Mouse (Mus musculus) kidney, adult 2 months (tissue): ENCODE data around the gene Abhd11. TPM values are rescaled to one million over a fixed set of nuclear protein-coding genes. Genes with fewer than 3 reads are reported as not detected.

Experiments
- DNase-seq: peaks from one replicate; pipeline ENCODE4 v3.0.0; 2021
- H3K27ac ChIP-seq: fragments of 200-500 bp; 2 replicates; pipeline ENCODE4 v1.5.1; 2012; ENCODE audit warnings: low read depth, low read length, control low read depth, inconsistent platforms; ENCODE audit not compliant: insufficient read depth
- H3K27me3 ChIP-seq: fragments of 200-500 bp; replicated peaks from 2 replicates; pipeline ENCODE4 v1.6.1; 2012; ENCODE audit warnings: mild to moderate bottlenecking, moderate library complexity, low read length, inconsistent platforms; ENCODE audit not compliant: control insufficient read depth, insufficient read depth
- H3K36me3 ChIP-seq: fragments of 200-500 bp; 2 replicates; pipeline ENCODE4 v1.6.1; 2012; ENCODE audit warnings: mild to moderate bottlenecking, moderate library complexity, low read length, inconsistent platforms; ENCODE audit not compliant: control insufficient read depth, insufficient read depth
- H3K4me1 ChIP-seq: fragments of 200-500 bp; 2 replicates; pipeline ENCODE4 v1.6.1; 2011; ENCODE audit warnings: low read length; ENCODE audit not compliant: control insufficient read depth, insufficient read depth
- H3K4me3 ChIP-seq: fragments of 200-500 bp; 2 replicates; pipeline ENCODE4 v1.5.1; 2011; ENCODE audit warnings: mild to moderate bottlenecking, low read depth, low read length, control low read depth; ENCODE audit not compliant: insufficient read depth
- CTCF ChIP-seq: fragments of 200-500 bp; conservative IDR thresholded peaks from 2 replicates; pipeline ENCODE4 v1.5.1; 2011; ENCODE audit warnings: low read depth, mild to moderate bottlenecking, control low read depth, low read length, moderate library complexity, mixed read lengths; ENCODE audit not compliant: insufficient read depth, insufficient read length
- WGBS: fragments of 180-500 bp; shearing (Covaris S2); methylation state at CpG from one replicate; pipeline ENCODE4 v1.1.7; 2018; 5-methylcytosine and 5-hydroxymethylcytosine counted together
- polyA plus RNA-seq: library from polyadenylated mRNA; depleted of rRNA; stranded (reverse); fragments of >200 nt; gene quantifications from 2 replicates; pipeline ENCODE4 v1.2.3, GENCODE M21; 2012; rRNA removed

Abhd11 gene
- polyA plus RNA-seq, 1 experiment = 111 TPM

GRCm38 (mm10) chr5:135053356-135053755, 44.4 kb downstream of the Abhd11 start:
- H3K27ac ChIP-seq = no peak overlapping the region
- no peaks in the 10 kb centered on the region for H3K4me1 ChIP-seq
- DNase-seq = no peak
- no peaks in the 10 kb centered on the region for H3K27me3 ChIP-seq
- H3K4me3 ChIP-seq = no peak overlapping the region
- TF ChIP-seq CTCF = no peak
- 91% methylated on average over 12 of the region's 12 CpGs for WGBS
- no peaks in the 10 kb centered on the region; the same call in 1 of the 2 replicates for H3K36me3 ChIP-seq

Other genes starting within 250 kb of the Abhd11 start
- gene Tmem270, start 102.4 kb upstream of the Abhd11 start, polyA plus RNA-seq = 0.09 TPM in 1 of 2 replicates, not detected in the other
- not detected in 2 replicates for gene Cldn13, start 93.6 kb upstream of the Abhd11 start, polyA plus RNA-seq
- gene Mettl27, start 76.8 kb upstream of the Abhd11 start, polyA plus RNA-seq = 33.7 and 38.0 TPM in 2 replicates
- 37.5 and 44.1 TPM in 2 replicates for gene Cldn4, start 62.2 kb upstream of the Abhd11 start, polyA plus RNA-seq
- 26.7 and 36.7 TPM in 2 replicates for gene Cldn3, start 22.9 kb upstream of the Abhd11 start, polyA plus RNA-seq
- 3.9 and 4.1 TPM in 2 replicates for gene Stx1a, start 14.3 kb downstream of the Abhd11 start, polyA plus RNA-seq
- gene Dnajc30, start 55.0 kb downstream of the Abhd11 start, polyA plus RNA-seq = 47.3 and 63.3 TPM in 2 replicates
- 50.4 and 50.7 TPM in 2 replicates for gene Bud23, start 55.8 kb downstream of the Abhd11 start, polyA plus RNA-seq
- gene Vps37d, start 69.1 kb downstream of the Abhd11 start, polyA plus RNA-seq = 7.3 and 8.7 TPM in 2 replicates
- 144 and 170 TPM in 2 replicates for gene Mlxipl, start 80.7 kb downstream of the Abhd11 start, polyA plus RNA-seq
- 10.1 and 10.2 TPM in 2 replicates for gene Tbl2, start 140.5 kb downstream of the Abhd11 start, polyA plus RNA-seq
- gene Bcl7b, start 159.1 kb downstream of the Abhd11 start, polyA plus RNA-seq = 36.7 and 47.9 TPM in 2 replicates
- 16.5 and 18.7 TPM in 2 replicates for gene Baz1b, start 178.1 kb downstream of the Abhd11 start, polyA plus RNA-seq
- gene Fzd9, start 242.1 kb downstream of the Abhd11 start, polyA plus RNA-seq = 0.67 and 0.83 TPM in 2 replicates